Mouse (Mus musculus) myocyte (in vitro differentiated cells): ENCODE measurements around the gene Gfi1. TPM values are rescaled to one million over a fixed set of nuclear protein-coding genes. Genes with fewer than 3 reads are reported as not detected.

ENCODE experiments used
- H3K27me3 ChIP-seq: one replicate; pipeline ENCODE4 v1.6.1; 2011; ENCODE audit not compliant: control insufficient read depth, insufficient read depth, insufficient read length
- H3K36me3 ChIP-seq: one replicate; pipeline ENCODE4 v1.6.1; 2011; ENCODE audit not compliant: control insufficient read depth, insufficient read depth
- H3K4me2 ChIP-seq: one replicate; pipeline ENCODE4 v1.6.1; 2011; ENCODE audit warnings: low read depth, control low read depth
- H3K4me3 ChIP-seq: one replicate; pipeline ENCODE4 v1.5.1; 2011; ENCODE audit warnings: mild to moderate bottlenecking, control low read depth, moderate library complexity
- H3K79me2 ChIP-seq: one replicate; pipeline ENCODE4 v1.6.1; 2011; ENCODE audit not compliant: control insufficient read depth, insufficient read depth
- H3ac ChIP-seq: one replicate; pipeline ENCODE4 v1.6.1; 2011; ENCODE audit not compliant: control insufficient read depth, insufficient read length
- CEBPB ChIP-seq: IDR thresholded peaks from 2 replicates; pipeline ENCODE4 v1.6.1; 2011; ENCODE audit warnings: mild to moderate bottlenecking, moderate library complexity; ENCODE audit not compliant: poor library complexity, insufficient read depth, severe bottlenecking
- E2F4 ChIP-seq: IDR thresholded peaks from one replicate; pipeline ENCODE4 v1.6.1; 2011; ENCODE audit warnings: mild to moderate bottlenecking, control low read depth, moderate library complexity; ENCODE audit not compliant: insufficient read depth
- MAX ChIP-seq: IDR thresholded peaks from one replicate; pipeline ENCODE4 v1.6.1; 2011; ENCODE audit warnings: low read depth, mild to moderate bottlenecking, control low read depth
- MYOD1 ChIP-seq, 3 experiments: IDR thresholded peaks; one replicate each; pipeline ENCODE4 v1.6.1; 2011; ENCODE audit warnings: control low read depth in 2 of 3, low read depth in 2 of 3, mild to moderate bottlenecking in 2 of 3, moderate library complexity in 1 of 3; ENCODE audit not compliant: insufficient read length in 2 of 3, control insufficient read depth in 1 of 3
- MYOG ChIP-seq, 3 experiments: IDR thresholded peaks; one replicate each; pipeline ENCODE4 v1.6.1; 2011; ENCODE audit warnings: control low read depth in 2 of 3, low read depth in 2 of 3, mild to moderate bottlenecking in 2 of 3; ENCODE audit not compliant: insufficient read length in 2 of 3, control insufficient read depth in 1 of 3, insufficient read depth in 1 of 3
- POLR2A ChIP-seq: IDR thresholded peaks from one replicate; pipeline ENCODE4 v1.6.1; 2011; ENCODE audit warnings: low read depth, mild to moderate bottlenecking, control low read depth, moderate library complexity; ENCODE audit not compliant: insufficient read length
- POLR2AphosphoS2 ChIP-seq: IDR thresholded peaks from one replicate; pipeline ENCODE4 v1.6.1; 2011; ENCODE audit warnings: low read depth, control low read depth; ENCODE audit not compliant: insufficient read length
- REST ChIP-seq: IDR thresholded peaks from one replicate; pipeline ENCODE4 v1.6.1; 2011; ENCODE audit warnings: mild to moderate bottlenecking, control low read depth, moderate library complexity; ENCODE audit not compliant: insufficient read depth, insufficient read length
- SRF ChIP-seq: IDR thresholded peaks from one replicate; pipeline ENCODE4 v1.6.1; 2011; ENCODE audit warnings: low read depth; ENCODE audit not compliant: control insufficient read depth, insufficient read length
- TCF12 ChIP-seq: IDR thresholded peaks from one replicate; pipeline ENCODE4 v1.6.1; 2011; ENCODE audit warnings: mild to moderate bottlenecking, control low read depth; ENCODE audit not compliant: poor library complexity, insufficient read depth, severe bottlenecking
- TCF3 ChIP-seq: IDR thresholded peaks from one replicate; pipeline ENCODE4 v1.6.1; 2011; ENCODE audit warnings: low read depth, control low read depth; ENCODE audit not compliant: insufficient read length
- USF1 ChIP-seq: IDR thresholded peaks from one replicate; pipeline ENCODE4 v1.6.1; 2011; ENCODE audit warnings: low read depth, mild to moderate bottlenecking, control low read depth, moderate library complexity
- polyA plus RNA-seq: library from polyadenylated mRNA; unstranded; fragments of >200 nt; fragmentation: generic; extraction: Trizol; gene quantifications from one replicate; pipeline ENCODE4 v1.2.1, GENCODE M21; 2012; ENCODE audit warnings: missing spikeins

Gfi1 gene
- polyA plus RNA-seq, 1 experiment: 0.78 TPM

- Histone ChIP-seq H3ac (no peak overlapping the region), H3K79me2 (no peaks in the 10 kb centered on the region), H3K4me3 (no peak overlapping the region), H3K4me2 (no peak overlapping the region), H3K36me3 (no peaks in the 10 kb centered on the region), H3K27me3 (peaks cover 5% of the 10 kb centered on the region)
- TF ChIP-seq MAX (no peak), CEBPB (no peak), E2F4 (no peak), MYOD1 (IDR thresholded peaks at IDR 0.05; ENCODE audit: control insufficient read depth in 1 of 3, insufficient read length in 2 of 3, low read depth in 2 of 3) (no peak), TCF3 (no peak), USF1 (no peak), MYOG (IDR thresholded peaks at IDR 0.05; ENCODE audit: control insufficient read depth in 1 of 3, insufficient read depth in 1 of 3, insufficient read length in 2 of 3, low read depth in 2 of 3) (no peak), POLR2A (no peak), POLR2AphosphoS2 (no peak), TCF12 (no peak), REST (no peak), SRF (no peak)
These were observed 14.1 kb downstream of the Gfi1 start for GRCm38 (mm10) chr5:107711689-107712088.

- H3ac ChIP-seq: no peak overlapping the region
- TF ChIP-seq USF1 (no peak), MYOD1 (IDR thresholded peaks at IDR 0.05; ENCODE audit: control insufficient read depth in 1 of 3, insufficient read length in 2 of 3, low read depth in 2 of 3) (no peak), POLR2A (no peak), E2F4 (no peak), MAX (no peak), MYOG (IDR thresholded peaks at IDR 0.05; ENCODE audit: control insufficient read depth in 1 of 3, insufficient read depth in 1 of 3, insufficient read length in 2 of 3, low read depth in 2 of 3) (no peak), REST (no peak), TCF3 (no peak), POLR2AphosphoS2 (no peak)
- no peak overlapping the region for H3K4me2 ChIP-seq
- H3K36me3 ChIP-seq: no peaks in the 10 kb centered on the region
- no peak overlapping the region for H3K4me3 ChIP-seq
- H3K27me3 ChIP-seq: peaks cover 5% of the 10 kb centered on the region
- no peaks in the 10 kb centered on the region for H3K79me2 ChIP-seq
These were observed 17.6 kb downstream of the Gfi1 start for GRCm38 (mm10) chr5:107708124-107708797.

- no peak overlapping the region for H3K4me2 ChIP-seq
- no peaks in the 10 kb centered on the region for H3K36me3 ChIP-seq
- H3K27me3 ChIP-seq: peaks cover 3% of the 10 kb centered on the region
- TF ChIP-seq USF1 (no peak), POLR2A (no peak), SRF (no peak), E2F4 (no peak), REST (no peak), MAX (no peak), MYOG (IDR thresholded peaks at IDR 0.05; ENCODE audit: control insufficient read depth in 1 of 3, insufficient read depth in 1 of 3, insufficient read length in 2 of 3, low read depth in 2 of 3) (no peak), TCF12 (no peak), TCF3 (no peak), MYOD1 (IDR thresholded peaks at IDR 0.05; ENCODE audit: control insufficient read depth in 1 of 3, insufficient read length in 2 of 3, low read depth in 2 of 3) (no peak), POLR2AphosphoS2 (no peak), CEBPB (no peak)
- H3K79me2 ChIP-seq: no peaks in the 10 kb centered on the region
- H3K4me3 ChIP-seq: no peak overlapping the region
- no peak overlapping the region for H3ac ChIP-seq
These were observed 19.6 kb downstream of the Gfi1 start for GRCm38 (mm10) chr5:107706262-107706661.

- H3K4me3 ChIP-seq: no peak overlapping the region
- no peak overlapping the region for H3K4me2 ChIP-seq
- H3K27me3 ChIP-seq: no peaks in the 10 kb centered on the region
- H3ac ChIP-seq: no peak overlapping the region
- no peaks in the 10 kb centered on the region for H3K79me2 ChIP-seq
- no peaks in the 10 kb centered on the region for H3K36me3 ChIP-seq
- TF ChIP-seq E2F4 (no peak), POLR2AphosphoS2 (no peak), TCF12 (no peak), MYOD1 (IDR thresholded peaks at IDR 0.05; ENCODE audit: control insufficient read depth in 1 of 3, insufficient read length in 2 of 3, low read depth in 2 of 3) (no peak), REST (no peak), CEBPB (no peak)
These were observed 20.1 kb downstream of the Gfi1 start for GRCm38 (mm10) chr5:107705756-107706155.
